Mouse (Mus musculus): Measurements from ENCODE around the gene Slc5a2. TPM values are rescaled to one million over a fixed set of nuclear protein-coding genes. Genes with fewer than 3 reads are reported as not detected.

The Slc5a2 gene
- polyA plus RNA-seq (2015; fragmentation: Nextera tagmentation; extraction: Ambion mirVana) = not detected in 2 replicates

DNA sequence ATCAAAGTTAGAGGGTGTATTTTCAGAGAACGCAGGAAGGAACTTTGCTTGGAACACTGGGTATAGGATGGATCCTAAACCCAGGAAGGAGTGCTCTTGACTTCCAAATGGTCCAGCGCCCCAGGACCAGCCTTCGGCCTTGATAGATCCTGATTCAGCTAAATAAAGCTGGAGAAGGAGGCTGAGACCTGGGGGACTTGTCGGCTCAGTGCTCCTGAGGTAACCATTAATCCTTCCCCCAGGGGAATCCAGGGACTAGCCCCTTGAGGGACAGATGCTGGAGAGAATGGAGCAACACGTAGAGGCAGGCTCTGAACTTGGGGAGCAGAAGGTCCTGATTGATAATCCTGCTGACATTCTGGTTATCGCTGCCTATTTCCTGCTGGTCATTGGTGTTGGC lies at the start of gene Slc5a2:
Slc5a2 (plus strand) TSS at position 247 of the 400 bp plus-strand sequence.

DNA sequence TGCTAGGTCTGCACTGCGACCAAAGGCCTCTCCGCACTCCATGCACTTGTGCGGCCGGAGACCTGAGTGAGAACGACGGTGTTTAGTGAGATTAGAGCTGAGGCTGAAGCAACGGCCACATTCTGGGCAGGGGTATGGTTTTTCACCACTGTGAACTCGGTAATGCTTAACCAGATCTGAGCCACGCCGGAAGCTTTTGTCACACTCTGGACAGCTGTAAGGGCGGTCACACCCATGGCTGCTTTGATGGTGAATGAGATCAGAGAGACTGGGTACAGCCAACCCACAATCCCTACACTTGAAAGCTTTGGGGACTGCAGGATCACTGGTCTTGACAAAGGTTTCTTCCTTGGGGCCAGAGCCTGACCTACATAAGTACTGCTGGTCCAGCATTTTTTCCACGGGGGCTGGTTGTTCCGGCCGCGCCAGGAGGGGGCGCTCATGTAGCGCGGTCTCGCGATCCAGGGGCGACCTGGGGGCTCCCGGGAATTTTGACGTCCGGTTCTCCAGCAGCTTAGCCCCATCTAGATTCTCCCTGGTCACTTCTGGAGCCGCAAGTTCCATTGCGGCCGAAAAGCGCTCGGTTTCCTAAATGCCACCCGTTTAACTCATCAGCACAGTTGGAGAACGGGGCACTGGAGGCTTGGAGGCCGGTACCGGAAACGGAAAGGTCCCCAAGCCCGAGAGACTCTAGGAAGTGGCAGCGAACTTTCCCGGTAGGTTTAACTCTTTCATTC lies 28.4 kb upstream of the Slc5a2 start, which contains the start of gene Armc5:
Armc5 (plus strand) TSS at position 487 of the 737 bp plus-strand sequence.

DNA sequence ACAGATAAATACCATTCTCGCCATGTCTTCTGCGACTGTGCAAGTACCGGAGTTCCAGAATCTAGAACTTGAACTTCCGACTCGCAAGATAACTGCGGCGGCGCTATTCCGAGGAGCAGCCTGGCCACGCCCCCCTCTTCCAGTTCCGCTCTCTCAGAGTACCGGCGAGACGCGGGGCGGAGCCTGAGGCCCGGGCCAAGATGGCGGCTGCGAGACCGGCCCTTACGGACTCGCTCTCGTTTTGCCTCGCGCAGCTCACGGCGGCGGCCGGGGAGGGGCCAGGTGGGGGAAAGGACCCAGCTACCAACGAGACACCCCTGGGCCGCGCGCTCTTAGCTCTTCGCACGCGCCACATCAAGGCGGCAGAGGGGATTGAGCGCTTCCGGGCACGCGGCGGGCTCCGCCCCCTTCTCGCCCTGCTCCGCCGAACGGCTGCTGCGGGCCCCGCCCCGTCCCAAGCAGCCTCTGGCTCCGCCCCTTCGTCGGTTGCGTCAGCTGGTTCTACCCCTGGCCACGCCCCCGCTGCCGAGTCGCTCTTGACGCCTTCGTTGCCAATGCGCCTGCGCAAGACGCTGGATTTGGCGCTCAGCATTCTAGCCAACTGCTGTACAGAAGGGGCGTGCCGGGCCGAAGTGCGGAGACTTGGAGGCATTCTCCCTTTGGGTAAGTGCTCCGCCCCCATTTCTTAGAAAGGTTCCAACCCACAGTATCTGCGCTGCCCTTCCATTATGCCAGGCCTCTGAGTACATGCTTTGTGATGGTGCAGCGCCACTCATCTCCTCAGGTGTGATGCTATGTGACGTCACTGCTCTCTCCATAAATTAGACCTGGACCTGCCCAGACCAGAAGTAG lies 27.3 kb upstream of the Slc5a2 start, which contains the start of gene 9130023H24Rik:
9130023H24Rik (minus strand) TSS at position 105 of the 852 bp plus-strand sequence.

DNA sequence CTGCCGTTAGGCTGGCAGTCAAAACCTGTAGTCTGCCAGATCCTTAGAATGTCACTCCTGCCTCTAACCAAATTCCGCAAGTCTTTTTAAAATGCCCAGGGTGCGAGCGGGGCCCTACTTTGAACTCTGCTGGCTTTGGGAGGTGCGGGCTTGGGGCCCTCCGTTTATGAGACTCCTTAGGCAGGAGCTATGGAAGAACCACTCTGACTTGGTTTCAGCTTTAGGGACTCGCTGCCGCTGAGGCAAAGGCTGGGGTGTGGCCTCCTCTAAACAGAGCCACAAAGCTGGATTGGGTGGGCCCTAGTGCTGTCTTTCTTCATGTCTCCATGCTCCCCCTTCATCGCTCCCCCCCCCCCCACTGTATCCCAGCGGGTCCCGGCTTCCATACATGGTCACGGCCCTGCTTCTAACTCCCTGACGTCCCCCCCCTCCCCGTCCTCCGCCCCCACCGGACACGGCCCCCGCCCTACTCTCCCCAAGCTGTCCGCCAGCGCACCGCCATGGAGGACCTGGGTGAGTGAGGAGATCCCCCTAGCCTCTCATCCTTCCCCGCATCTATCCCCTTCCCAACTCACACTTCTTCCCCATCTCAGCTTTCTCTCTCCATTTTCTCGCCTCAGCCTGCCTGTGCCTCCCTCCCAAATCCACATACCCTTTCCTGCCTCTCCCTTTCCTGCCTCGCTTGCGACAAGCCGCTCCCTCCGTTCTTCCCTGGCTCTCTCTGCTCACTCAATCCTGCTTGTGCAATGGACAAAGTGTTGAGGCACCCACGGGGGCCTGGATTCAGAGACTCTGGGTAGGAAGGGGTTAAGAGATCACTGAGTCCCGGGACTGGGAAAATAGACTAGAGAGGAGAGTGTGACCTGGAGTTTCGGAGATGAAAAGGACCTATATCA lies 18.7 kb upstream of the Slc5a2 start, which contains the start of gene Tgfb1i1:
Tgfb1i1 (plus strand) TSS at position 317 of the 896 bp plus-strand sequence.

DNA sequence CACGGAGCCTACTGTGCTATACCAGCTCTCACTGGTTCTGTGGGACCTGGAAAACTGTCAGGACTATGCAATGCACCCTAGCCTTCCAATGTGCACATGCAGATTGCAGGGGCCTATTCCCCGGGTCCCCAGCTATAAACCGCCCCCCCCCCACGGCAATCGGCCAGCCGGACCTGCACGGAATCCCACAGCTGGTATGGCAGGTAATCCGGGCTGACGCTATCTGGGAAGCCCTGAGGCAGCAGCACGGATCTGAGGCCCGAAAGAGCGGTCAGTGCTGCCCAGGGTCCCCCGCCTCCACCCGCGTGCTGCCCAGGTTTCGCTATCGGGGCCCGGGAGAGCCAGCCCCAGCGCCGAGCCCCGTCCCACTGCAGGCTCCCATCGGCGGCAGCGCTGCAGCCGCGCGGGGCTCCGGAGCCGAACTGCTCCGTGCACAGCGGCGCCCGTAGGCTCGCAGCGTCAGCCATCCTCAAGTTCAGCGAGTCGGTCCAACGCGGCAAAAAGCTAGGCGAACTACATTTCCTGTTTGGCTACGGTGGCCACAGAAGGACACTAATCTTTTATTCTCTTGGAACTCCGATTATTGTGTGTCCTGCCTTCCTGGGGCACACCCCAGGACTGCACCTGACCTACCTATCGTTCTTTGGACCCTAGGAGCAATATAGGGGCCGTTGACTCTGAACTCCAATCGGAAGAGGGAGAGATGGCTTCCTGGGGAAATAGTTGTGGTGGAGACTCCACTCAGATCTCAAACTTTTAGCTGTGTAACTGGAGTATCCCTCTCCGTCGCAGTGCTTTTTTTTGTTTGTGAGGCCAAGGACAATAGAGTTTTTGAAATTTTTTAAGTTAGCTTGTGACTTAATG lies 32.4 kb downstream of the Slc5a2 start, which contains the start of gene BC017158:
BC017158 (minus strand) TSS at position 554 of the 864 bp plus-strand sequence.

Small RNAs within 50 kb of the gene (microRNA-seq; reads per million reads assigned to microRNA genes)
- gene Mir3103 = not detected

Other genes with a start within 250 kb of the Slc5a2 start
- 5.6 and 33.1 TPM in 2 replicates for gene Itgam, start 203.0 kb upstream of the Slc5a2 start, polyA plus RNA-seq (2015; fragmentation: Nextera tagmentation; extraction: Ambion mirVana)
- 0.80 TPM in 1 of 2 replicates, not detected in the other for gene Gm49368, start 203.0 kb upstream of the Slc5a2 start, polyA plus RNA-seq (2015; fragmentation: Nextera tagmentation; extraction: Ambion mirVana)
- gene Itgax, start 136.1 kb upstream of the Slc5a2 start, polyA plus RNA-seq (2015; fragmentation: Nextera tagmentation; extraction: Ambion mirVana) = 0.07 and 0.29 TPM in 2 replicates
- gene Itgad, start 111.3 kb upstream of the Slc5a2 start, polyA plus RNA-seq (2015; fragmentation: Nextera tagmentation; extraction: Ambion mirVana) = not detected in 2 replicates
- gene Cox6a2, start 59.3 kb upstream of the Slc5a2 start, polyA plus RNA-seq (2015; fragmentation: Nextera tagmentation; extraction: Ambion mirVana) = 0.26 TPM in 1 of 2 replicates, not detected in the other
- gene Armc5, start 28.3 kb upstream of the Slc5a2 start, polyA plus RNA-seq (2015; fragmentation: Nextera tagmentation; extraction: Ambion mirVana) = 14.9 and 15.4 TPM in 2 replicates
- gene 9130023H24Rik, start 27.6 kb upstream of the Slc5a2 start, polyA plus RNA-seq (2015; fragmentation: Nextera tagmentation; extraction: Ambion mirVana) = 4.9 and 5.1 TPM in 2 replicates
- gene Tgfb1i1, start 18.8 kb upstream of the Slc5a2 start, polyA plus RNA-seq (2015; fragmentation: Nextera tagmentation; extraction: Ambion mirVana) = 540 and 628 TPM in 2 replicates
- gene BC017158, start 32.5 kb downstream of the Slc5a2 start, polyA plus RNA-seq (2015; fragmentation: Nextera tagmentation; extraction: Ambion mirVana) = 29.1 and 30.7 TPM in 2 replicates
- gene Rgs10, start 153.1 kb downstream of the Slc5a2 start, polyA plus RNA-seq (2015; fragmentation: Nextera tagmentation; extraction: Ambion mirVana) = 14.7 and 18.9 TPM in 2 replicates
- gene Tial1, start 196.1 kb downstream of the Slc5a2 start, polyA plus RNA-seq (2015; fragmentation: Nextera tagmentation; extraction: Ambion mirVana) = 11.6 and 15.8 TPM in 2 replicates